Mouse (Mus musculus): Measurements from ENCODE around the gene Aurkb. TPM values are rescaled to one million over a fixed set of nuclear protein-coding genes. Genes with fewer than 3 reads are reported as not detected.
A peak's percentile ranks its signal among the peaks of the same experiment; 100 is the strongest.

The Aurkb gene
- polyA plus RNA-seq, 1 experiment from 2014 or later = 92.5 TPM

GRCm38 (mm10) chr11:69094697-69095429, 49.4 kb downstream of the Aurkb start, which contains the start of gene Per1:
TSS of gene Per1 (plus strand) at chr11:69095217.
- Histone ChIP-seq H3K4me1 (ENCODE audit: control insufficient read depth, insufficient read depth, low read length) (peaks cover 34% of the 10 kb centered on the region), H3K9me3 (ENCODE audit: control insufficient read depth, low read length) (no peaks in the 10 kb centered on the region), H3K27ac (replicated peaks; ENCODE audit: low read depth, low read length) (peak within 1 kb of the TSS; percentile 98), H3K4me2 (ENCODE audit: low read depth, low read length) (peak within 1 kb of the TSS; percentile 93), H3K36me3 (ENCODE audit: control insufficient read depth, insufficient read depth, low read length) (peaks cover 28% of the 10 kb centered on the region), H3K4me3 (ENCODE audit: low read depth, low read length) (peak within 1 kb of the TSS; percentile 56), H3K27me3 (replicated peaks; ENCODE audit: control insufficient read depth, insufficient read depth, low read length) (no peaks in the 10 kb centered on the region), H3K9ac (ENCODE audit: low read depth, low read length) (peak within 1 kb of the TSS; percentile 70)
- under 1% methylated on average over 37 of the region's 37 CpGs for WGBS
- peak; percentile 100 for DNase-seq (ENCODE audit: low spot score)
- peak; percentile 93 for ATAC-seq (ENCODE audit: low read depth)

GRCm38 (mm10) chr11:69095511-69096231, 50.2 kb downstream of the Aurkb start:
- 2% methylated on average over 27 of the region's 27 CpGs for WGBS
- Histone ChIP-seq H3K36me3 (ENCODE audit: control insufficient read depth, insufficient read depth, low read length) (peaks cover 23% of the 10 kb centered on the region), H3K4me1 (ENCODE audit: control insufficient read depth, insufficient read depth, low read length) (peaks cover 35% of the 10 kb centered on the region), H3K9me3 (ENCODE audit: control insufficient read depth, low read length) (no peaks in the 10 kb centered on the region), H3K4me3 (ENCODE audit: low read depth, low read length) (peak overlapping the region; percentile 56), H3K27ac (replicated peaks; ENCODE audit: low read depth, low read length) (peak overlapping the region; percentile 98), H3K27me3 (replicated peaks; ENCODE audit: control insufficient read depth, insufficient read depth, low read length) (no peaks in the 10 kb centered on the region), H3K4me2 (ENCODE audit: low read depth, low read length) (peak overlapping the region; percentile 93), H3K9ac (ENCODE audit: low read depth, low read length) (peak overlapping the region; percentile 70)
- peak; percentile 42 for DNase-seq (ENCODE audit: low spot score)
- ATAC-seq (ENCODE audit: low read depth) = no peak

GRCm38 (mm10) chr11:69096360-69096986, 51.0 kb downstream of the Aurkb start:
- no peak for DNase-seq (ENCODE audit: low spot score)

GRCm38 (mm10) chr11:69096987-69097900, 51.8 kb downstream of the Aurkb start:
- ATAC-seq (ENCODE audit: low read depth) = peak; percentile 28
- Histone ChIP-seq H3K27ac (replicated peaks; ENCODE audit: low read depth, low read length) (peak overlapping the region; percentile 98), H3K36me3 (ENCODE audit: control insufficient read depth, insufficient read depth, low read length) (peaks cover 26% of the 10 kb centered on the region), H3K9ac (ENCODE audit: low read depth, low read length) (peak overlapping the region; percentile 71), H3K4me1 (ENCODE audit: control insufficient read depth, insufficient read depth, low read length) (peaks cover 35% of the 10 kb centered on the region), H3K9me3 (ENCODE audit: control insufficient read depth, low read length) (no peaks in the 10 kb centered on the region), H3K4me3 (ENCODE audit: low read depth, low read length) (peak overlapping the region; percentile 56), H3K27me3 (replicated peaks; ENCODE audit: control insufficient read depth, insufficient read depth, low read length) (no peaks in the 10 kb centered on the region), H3K4me2 (ENCODE audit: low read depth, low read length) (peak overlapping the region; percentile 93)
- WGBS = 3% methylated on average over 23 of the region's 29 CpGs
- peak; percentile 98 for DNase-seq (ENCODE audit: low spot score)

More at GRCm38 (mm10) chr11:69096360-69096986, 51.0 kb downstream of the Aurkb start:
- no peak; the same call in 1 of the 2 replicates for ATAC-seq (ENCODE audit: low read depth)
- Histone ChIP-seq H3K9me3 (ENCODE audit: control insufficient read depth, low read length) (no peaks in the 10 kb centered on the region), H3K4me2 (ENCODE audit: low read depth, low read length) (peak overlapping the region; percentile 93), H3K9ac (ENCODE audit: low read depth, low read length) (peak overlapping the region; percentile 70), H3K36me3 (ENCODE audit: control insufficient read depth, insufficient read depth, low read length) (peaks cover 26% of the 10 kb centered on the region), H3K27ac (replicated peaks; ENCODE audit: low read depth, low read length) (peak overlapping the region; percentile 98), H3K27me3 (replicated peaks; ENCODE audit: control insufficient read depth, insufficient read depth, low read length) (no peaks in the 10 kb centered on the region), H3K4me1 (ENCODE audit: control insufficient read depth, insufficient read depth, low read length) (peaks cover 35% of the 10 kb centered on the region), H3K4me3 (ENCODE audit: low read depth, low read length) (peak overlapping the region; percentile 56)
- 7% methylated on average over 8 of the region's 9 CpGs for WGBS

GRCm38 (mm10) chr11:69098039-69098761, 52.8 kb downstream of the Aurkb start:
- Histone ChIP-seq H3K9ac (ENCODE audit: low read depth, low read length) (peak overlapping the region; percentile 77), H3K9me3 (ENCODE audit: control insufficient read depth, low read length) (no peaks in the 10 kb centered on the region), H3K27ac (replicated peaks; ENCODE audit: low read depth, low read length) (peak overlapping the region; percentile 98), H3K27me3 (replicated peaks; ENCODE audit: control insufficient read depth, insufficient read depth, low read length) (no peaks in the 10 kb centered on the region), H3K4me3 (ENCODE audit: low read depth, low read length) (peak overlapping the region; percentile 58), H3K4me1 (ENCODE audit: control insufficient read depth, insufficient read depth, low read length) (peaks cover 32% of the 10 kb centered on the region), H3K4me2 (ENCODE audit: low read depth, low read length) (peak overlapping the region; percentile 93), H3K36me3 (ENCODE audit: control insufficient read depth, insufficient read depth, low read length) (peaks cover 28% of the 10 kb centered on the region)
- no peak for ATAC-seq (ENCODE audit: low read depth)
- 21% methylated on average over 8 of the region's 8 CpGs for WGBS
- no peak for DNase-seq (ENCODE audit: low spot score)

- WGBS = 1% methylated on average over 10 of the region's 19 CpGs
- Histone ChIP-seq H3K9me3 (ENCODE audit: control insufficient read depth, low read length) (no peaks in the 10 kb centered on the region), H3K27ac (replicated peaks; ENCODE audit: low read depth, low read length) (peak overlapping the region; percentile 98), H3K9ac (ENCODE audit: low read depth, low read length) (peak overlapping the region; percentile 77), H3K4me2 (ENCODE audit: low read depth, low read length) (peak overlapping the region; percentile 93), H3K27me3 (replicated peaks; ENCODE audit: control insufficient read depth, insufficient read depth, low read length) (no peaks in the 10 kb centered on the region), H3K4me1 (ENCODE audit: control insufficient read depth, insufficient read depth, low read length) (peaks cover 32% of the 10 kb centered on the region), H3K36me3 (ENCODE audit: control insufficient read depth, insufficient read depth, low read length) (peaks cover 33% of the 10 kb centered on the region), H3K4me3 (ENCODE audit: low read depth, low read length) (peak overlapping the region; percentile 58)
- DNase-seq (ENCODE audit: low spot score) (peak; percentile 95), ATAC-seq (ENCODE audit: low read depth) (no peak)
Measured at GRCm38 (mm10) chr11:69098762-69099091, 53.3 kb downstream of the Aurkb start.

- peaks cover 39% of the 10 kb centered on the region for H3K36me3 ChIP-seq (ENCODE audit: control insufficient read depth, insufficient read depth, low read length)
- ATAC-seq (ENCODE audit: low read depth) = no peak
- 1% methylated on average over 22 of the region's 22 CpGs for WGBS
- no peaks in the 10 kb centered on the region for H3K9me3 ChIP-seq (ENCODE audit: control insufficient read depth, low read length)
- H3K4me2 ChIP-seq (ENCODE audit: low read depth, low read length) = peak overlapping the region; percentile 93
- H3K9ac ChIP-seq (ENCODE audit: low read depth, low read length) = peak overlapping the region; percentile 77
- no peaks in the 10 kb centered on the region for H3K27me3 ChIP-seq (replicated peaks; ENCODE audit: control insufficient read depth, insufficient read depth, low read length)
- H3K27ac ChIP-seq (replicated peaks; ENCODE audit: low read depth, low read length) = peak overlapping the region; percentile 98
- H3K4me1 ChIP-seq (ENCODE audit: control insufficient read depth, insufficient read depth, low read length) = peaks cover 30% of the 10 kb centered on the region
- peak; percentile 75 for DNase-seq (ENCODE audit: low spot score)
- peak overlapping the region; percentile 58 for H3K4me3 ChIP-seq (ENCODE audit: low read depth, low read length)
Measured at GRCm38 (mm10) chr11:69099177-69099914, 53.9 kb downstream of the Aurkb start.

Measured in embryonic facial prominence, embryonic 14.5 days (tissue).